Mouse (Mus musculus): ENCODE measurements around the gene Wdr5. TPM values are rescaled to one million over a fixed set of nuclear protein-coding genes. Genes with fewer than 3 reads are reported as not detected.
"Not testable (repeated sequence)": the region's sequence is repeated elsewhere in the genome, so short reads cannot be mapped to it uniquely, and the experiment has no call there.

Wdr5 gene
- polyA plus RNA-seq, 1 experiment from 2014 or later = 94.0 TPM

GRCm38 (mm10) chr2:27480367-27480766 lies 34.6 kb upstream of the Wdr5 start:
- H3K36me3 ChIP-seq = no peaks in the 10 kb centered on the region
- H3K4me1 ChIP-seq = peaks cover 8% of the 10 kb centered on the region
- H3K27me3 ChIP-seq (ENCODE audit: low read depth, poor library complexity, severe bottlenecking) = no peaks in the 10 kb centered on the region
- no peak for DNase-seq (ENCODE audit: low spot score)
- 79% methylated on average over 4 of the region's 4 CpGs for WGBS
- no peaks in the 10 kb centered on the region for H3K9me3 ChIP-seq (replicated peaks)
- H3K4me3 ChIP-seq = no peak overlapping the region
- no peak overlapping the region for H3K27ac ChIP-seq

GRCm38 (mm10) chr2:27482265-27482861 lies 32.6 kb upstream of the Wdr5 start:
- Histone ChIP-seq H3K36me3 (no peaks in the 10 kb centered on the region), H3K27ac (no peak overlapping the region), H3K4me1 (no peaks in the 10 kb centered on the region), H3K9me3 (replicated peaks) (no peaks in the 10 kb centered on the region), H3K27me3 (ENCODE audit: low read depth, poor library complexity, severe bottlenecking) (no peaks in the 10 kb centered on the region), H3K4me3 (no peak overlapping the region)
- DNase-seq (ENCODE audit: low spot score) = no peak
- WGBS = 90% methylated on average over 7 of the region's 7 CpGs

GRCm38 (mm10) chr2:27486725-27487124 lies 28.2 kb upstream of the Wdr5 start:
- WGBS = 68% methylated on average over 4 of the region's 4 CpGs
- DNase-seq (ENCODE audit: low spot score) = no peak
- no peak overlapping the region for H3K27ac ChIP-seq
- H3K4me1 ChIP-seq = no peaks in the 10 kb centered on the region
- H3K27me3 ChIP-seq (ENCODE audit: low read depth, poor library complexity, severe bottlenecking) = no peaks in the 10 kb centered on the region
- H3K36me3 ChIP-seq = no peaks in the 10 kb centered on the region
- H3K9me3 ChIP-seq (replicated peaks) = no peaks in the 10 kb centered on the region
- H3K4me3 ChIP-seq = no peak overlapping the region

- Histone ChIP-seq H3K9me3 (replicated peaks) (no peaks in the 10 kb centered on the region), H3K27ac (no peak overlapping the region), H3K27me3 (ENCODE audit: low read depth, poor library complexity, severe bottlenecking) (no peaks in the 10 kb centered on the region), H3K36me3 (no peaks in the 10 kb centered on the region), H3K4me3 (no peak overlapping the region), H3K4me1 (no peaks in the 10 kb centered on the region)
- 84% methylated on average over 3 of the region's 4 CpGs for WGBS
- DNase-seq (ENCODE audit: low spot score) = no peak
Observed at GRCm38 (mm10) chr2:27487336-27488049, 27.5 kb upstream of the Wdr5 start.

- no peak overlapping the region for H3K27ac ChIP-seq
- WGBS = 100% methylated on average over 1 of the region's 1 CpGs
- DNase-seq (ENCODE audit: low spot score) = no peak
Observed at GRCm38 (mm10) chr2:27488362-27488761, 26.6 kb upstream of the Wdr5 start.

GRCm38 (mm10) chr2:27490939-27491338 lies 24.0 kb upstream of the Wdr5 start:
- no peaks in the 10 kb centered on the region for H3K9me3 ChIP-seq (replicated peaks)
- no peak overlapping the region for H3K27ac ChIP-seq
- no peaks in the 10 kb centered on the region for H3K36me3 ChIP-seq
- DNase-seq (ENCODE audit: low spot score) = no peak
- peaks cover 3% of the 10 kb centered on the region; the same call in 1 of the 2 replicates for H3K4me1 ChIP-seq
- no peak overlapping the region for H3K4me3 ChIP-seq
- 91% methylated on average over 2 of the region's 2 CpGs for WGBS
- no peaks in the 10 kb centered on the region for H3K27me3 ChIP-seq (ENCODE audit: low read depth, poor library complexity, severe bottlenecking)

More at GRCm38 (mm10) chr2:27488362-27488761, 26.6 kb upstream of the Wdr5 start:
- H3K36me3 ChIP-seq = no peaks in the 10 kb centered on the region
- H3K27me3 ChIP-seq (ENCODE audit: low read depth, poor library complexity, severe bottlenecking) = no peaks in the 10 kb centered on the region
- no peaks in the 10 kb centered on the region for H3K4me1 ChIP-seq
- H3K9me3 ChIP-seq (replicated peaks) = no peaks in the 10 kb centered on the region
- H3K4me3 ChIP-seq = no peak overlapping the region

- DNase-seq (ENCODE audit: low spot score) = no peak
- Histone ChIP-seq H3K27ac (no peak overlapping the region), H3K36me3 (no peaks in the 10 kb centered on the region), H3K4me3 (no peak overlapping the region), H3K27me3 (ENCODE audit: low read depth, poor library complexity, severe bottlenecking) (no peaks in the 10 kb centered on the region), H3K9me3 (replicated peaks) (no peaks in the 10 kb centered on the region; the same call in 1 of the 2 replicates), H3K4me1 (peaks cover 6% of the 10 kb centered on the region; the same call in 1 of the 2 replicates)
- WGBS = 94% methylated on average over 3 of the region's 3 CpGs
Observed at GRCm38 (mm10) chr2:27493971-27494370, 21.0 kb upstream of the Wdr5 start.

GRCm38 (mm10) chr2:27496391-27497028 lies 18.4 kb upstream of the Wdr5 start:
- Histone ChIP-seq H3K9me3 (replicated peaks) (no peaks in the 10 kb centered on the region; the same call in 1 of the 2 replicates), H3K27me3 (ENCODE audit: low read depth, poor library complexity, severe bottlenecking) (no peaks in the 10 kb centered on the region), H3K27ac (peak overlapping the region; percentile 53; the same call in 1 of the 2 replicates), H3K4me1 (peaks cover 6% of the 10 kb centered on the region; the same call in 1 of the 2 replicates), H3K4me3 (peak overlapping the region; percentile 32), H3K36me3 (no peaks in the 10 kb centered on the region)
- WGBS = 63% methylated on average over 23 of the region's 23 CpGs
- peak; percentile 52 for DNase-seq (ENCODE audit: low spot score)

- Histone ChIP-seq H3K4me3 (no peak overlapping the region), H3K36me3 (no peaks in the 10 kb centered on the region), H3K27ac (peak overlapping the region; percentile 51), H3K27me3 (ENCODE audit: low read depth, poor library complexity, severe bottlenecking) (no peaks in the 10 kb centered on the region), H3K9me3 (replicated peaks) (no peaks in the 10 kb centered on the region), H3K4me1 (peaks cover 27% of the 10 kb centered on the region)
- DNase-seq (ENCODE audit: low spot score) = no peak
- 73% methylated on average over 7 of the region's 7 CpGs for WGBS
Observed at GRCm38 (mm10) chr2:27504113-27504885, 10.7 kb upstream of the Wdr5 start.

- peaks cover 27% of the 10 kb centered on the region for H3K4me1 ChIP-seq
- H3K4me3 ChIP-seq = no peak overlapping the region
- H3K27me3 ChIP-seq (ENCODE audit: low read depth, poor library complexity, severe bottlenecking) = no peaks in the 10 kb centered on the region
- WGBS = 8% methylated on average over 6 of the region's 6 CpGs
- H3K9me3 ChIP-seq (replicated peaks) = no peaks in the 10 kb centered on the region
- peak overlapping the region; percentile 38 for H3K27ac ChIP-seq
- H3K36me3 ChIP-seq = no peaks in the 10 kb centered on the region
- DNase-seq (ENCODE audit: low spot score) = peak; percentile 72
Observed at GRCm38 (mm10) chr2:27505539-27505938, 9.4 kb upstream of the Wdr5 start.

- DNase-seq (ENCODE audit: low spot score); H3K27me3 ChIP-seq (ENCODE audit: low read depth, poor library complexity, severe bottlenecking); H3K27ac ChIP-seq; H3K36me3 ChIP-seq; H3K9me3 ChIP-seq (replicated peaks); H3K4me3 ChIP-seq: not testable (repeated sequence)
- H3K4me1 ChIP-seq = peaks cover 27% of the 10 kb centered on the region
- WGBS = 83% methylated on average over 4 of the region's 4 CpGs
Observed at GRCm38 (mm10) chr2:27506658-27507057, 8.3 kb upstream of the Wdr5 start.

GRCm38 (mm10) chr2:27507562-27507961 lies 7.4 kb upstream of the Wdr5 start, which contains the start of gene Brd3:
Gene Brd3, minus strand, starts transcription at chr2:27507662.
- DNase-seq (ENCODE audit: low spot score) = no peak
- Histone ChIP-seq H3K4me1 (peaks cover 27% of the 10 kb centered on the region), H3K36me3 (no peaks in the 10 kb centered on the region), H3K4me3 (no peak within 1 kb of the TSS), H3K9me3 (replicated peaks) (no peaks in the 10 kb centered on the region), H3K27ac (no peak within 1 kb of the TSS), H3K27me3 (ENCODE audit: low read depth, poor library complexity, severe bottlenecking) (no peaks in the 10 kb centered on the region)
- WGBS = 73% methylated on average over 4 of the region's 4 CpGs

All from limb, embryonic 10.5 days (tissue).